In genomic region chr9:13766570-13766969, GRCm38 (mm10) we compare ENCODE assay signal across 21 mouse cellular contexts. TPM values are rescaled to one million over a fixed set of nuclear protein-coding genes. Genes with fewer than 3 reads are reported as not detected.
DNase-seq lines count a peak whose midpoint lies in the region; ATAC-seq lines count a peak whose summit lies in the region.
"Had no signal": no experiment of that assay in that cellular context is flagged by ENCODE, and none has a peak within 500 bp of the region (broad histone marks: within the 10 kb centered on the region; RNA-seq: fewer than 3 reads in every experiment).

No protein-coding gene starts in this region.

- intact Hi-C loops in left cerebral cortex, postnatal 14 days (cut with DNase I): no loop called here

- DNase-seq in frontal cortex, postnatal 10 days (ENCODE audit: low spot score in 2 of 2): no peak
- peak; percentile 41 for DNase-seq in left cerebral cortex, adult 11 months (ENCODE audit: low spot score)
- DNase-seq in left cerebral cortex, postnatal 14 days (ENCODE audit: low spot score in 2 of 2): no peak
- DNase-seq in 416B (ENCODE audit: low read depth): peak; percentile 41
- DNase-seq in brain, adult 2 months (ENCODE audit: low read depth, low spot score): peak; percentile 87
- DNase-seq: adrenal gland, adult 8-10 months; cerebellum, postnatal 14 days; embryo, embryonic 11 days; gastrocnemius, postnatal 14 days; heart, adult 18-20 months; heart, postnatal 14 days; kidney, adult 11 months; kidney, postnatal 36 days; liver; lung, postnatal 36 days; thymus, adult 2 months; thymus, postnatal 4 days had no signal

- ATAC-seq in frontal cortex, adult (ENCODE audit: low TSS enrichment): peak; percentile 82
- ATAC-seq in erythroid progenitor cell, adult 5-6 weeks (replicated peaks; ENCODE audit: low FRiP score, poor library complexity, severe bottlenecking): no peak
- ATAC-seq: activated CD4-positive, CD25-positive, alpha-beta regulatory T cell, adult 4 months; midbrain, embryonic 15.5 days had no signal

RNA-seq across cellular contexts. Expression of gene Mtmr2, which starts 18.4 kb away (rescaled TPM):
- total RNA-seq in left cerebral cortex, postnatal 14 days (2021): 10 to 100 TPM; 44.2 to 46.0 TPM
- 11.7 and 12.6 TPM in 2 replicates for total RNA-seq in erythroid progenitor cell, adult 5-6 weeks (2015; ENCODE audit: low replicate concordance)
- total RNA-seq in erythroid progenitor cell, adult 5-6 weeks (2017; ENCODE audit: low replicate concordance): 8.4 and 12.5 TPM in 2 replicates

Comparison
In these comparisons a context has a peak if more than half of its experiments do, and no peak if none do; other contexts are left out.
1. DNase-seq: peak in left cerebral cortex, adult 11 months (single experiment), 416B (single experiment) and brain, adult 2 months (single experiment); none in frontal cortex, postnatal 10 days (0 of 2) and left cerebral cortex, postnatal 14 days (0 of 2).